Mouse (Mus musculus) frontal cortex, postnatal 36 days (tissue): Measurements from ENCODE around the gene Stard7.

ENCODE experiments used
- DNase-seq, 2 experiments: peaks; one replicate each; pipeline ENCODE4 v3.0.0; 2022; ENCODE audit warnings: low spot score in 2 of 2

The Stard7 gene

GRCm38 (mm10) chr2:127322671-127323285 lies 52.8 kb downstream of the Stard7 start:
- no peak for DNase-seq

- DNase-seq: no peak
These were observed 53.6 kb downstream of the Stard7 start for GRCm38 (mm10) chr2:127323667-127324066.

DNA sequence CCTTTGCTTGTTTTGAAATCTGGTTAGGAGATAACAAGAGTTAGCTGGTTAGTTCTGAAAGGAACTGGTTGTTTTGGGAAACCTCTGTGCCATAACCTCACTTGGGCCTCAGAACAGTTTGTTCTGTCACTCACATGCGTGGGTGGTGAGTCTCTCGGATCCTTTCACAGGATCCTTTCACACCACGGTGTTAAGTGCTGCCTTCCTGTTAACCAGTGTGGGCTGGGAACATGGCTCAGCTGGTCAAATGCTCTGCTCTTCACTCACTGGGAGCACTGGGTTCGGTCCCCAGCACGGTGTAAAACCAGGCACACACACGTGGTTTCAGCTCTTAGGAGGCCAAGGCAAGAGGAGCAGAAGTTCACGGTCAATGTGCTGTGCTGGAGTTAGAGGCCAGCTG lies 54.4 kb downstream of the Stard7 start:
- no peak for DNase-seq

DNA sequence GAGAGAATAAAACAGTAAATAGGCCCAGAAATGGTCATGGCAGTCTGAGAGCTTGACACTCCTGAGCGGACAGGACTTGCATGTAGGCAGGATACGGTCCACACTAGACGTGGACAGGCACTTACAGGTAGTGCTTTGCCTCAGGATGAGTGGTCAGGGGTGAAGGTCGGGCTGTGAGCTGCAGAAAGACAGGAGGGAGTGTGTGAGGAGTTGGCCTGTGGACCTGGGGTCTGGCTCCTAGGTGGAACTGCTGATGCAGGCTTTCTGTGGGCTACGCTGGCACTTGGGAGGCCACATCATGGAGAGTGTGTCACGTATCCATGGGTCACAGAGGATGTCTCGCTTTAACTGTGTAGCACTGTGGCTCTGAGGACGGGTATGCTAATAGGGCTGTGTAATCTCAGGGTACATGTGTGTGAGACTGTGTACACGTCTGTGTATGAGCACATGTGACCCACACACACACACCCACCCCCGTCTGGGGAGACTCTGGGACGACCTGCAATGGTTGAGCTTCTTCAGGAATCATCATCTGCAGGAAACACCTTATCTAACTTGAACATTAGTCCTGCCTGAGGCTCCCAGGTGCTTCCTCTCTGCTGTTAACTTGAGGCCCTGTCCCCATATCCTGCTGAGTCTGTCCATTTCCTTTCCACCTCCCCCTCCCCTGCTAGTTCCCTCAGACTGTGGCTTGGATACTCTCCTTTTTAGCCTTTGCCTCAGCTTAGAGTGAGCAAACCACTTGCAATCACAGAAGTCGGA lies 58.3 kb downstream of the Stard7 start:
- DNase-seq: no peak

DNA sequence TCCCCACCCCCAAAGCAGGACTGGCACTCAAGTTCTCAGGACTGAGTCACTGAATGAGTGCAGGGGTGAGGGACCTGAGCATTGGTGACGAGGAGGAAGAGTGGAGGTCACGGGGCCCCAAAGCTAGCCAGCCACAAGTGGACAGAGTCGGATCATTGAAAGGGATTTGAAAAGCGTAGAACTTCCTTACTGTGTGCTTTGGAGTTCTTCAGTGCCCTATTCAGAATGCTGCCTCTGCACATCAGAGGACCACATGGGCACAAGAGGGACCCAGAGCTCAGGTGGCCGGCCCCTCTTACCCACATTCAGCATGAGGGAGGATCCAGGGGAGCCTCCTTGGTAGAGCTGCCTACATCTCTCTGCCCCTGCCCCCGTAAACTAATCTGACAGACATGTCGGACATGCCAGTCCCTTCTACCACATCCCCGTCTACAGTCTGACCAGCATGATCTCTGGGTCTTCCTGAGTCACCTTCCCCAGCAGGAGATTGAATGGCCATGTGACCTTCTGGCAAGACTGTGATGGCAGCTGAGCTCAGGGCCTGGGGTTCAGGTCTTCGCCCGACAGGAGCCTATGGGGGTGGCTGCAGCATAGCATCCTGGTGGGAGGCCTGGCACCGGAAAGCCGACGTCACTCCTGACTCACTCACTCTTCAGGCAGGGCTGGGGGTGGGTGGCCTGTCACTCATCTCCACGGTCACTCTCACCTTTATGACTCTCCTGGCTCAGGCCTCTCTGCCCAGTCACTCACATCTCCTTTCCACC lies 63.0 kb downstream of the Stard7 start:
- DNase-seq: no peak

- no peak for DNase-seq
These were observed 64.1 kb downstream of the Stard7 start for GRCm38 (mm10) chr2:127333945-127334603.

GRCm38 (mm10) chr2:127335078-127335541 lies 65.1 kb downstream of the Stard7 start:
- DNase-seq: no peak

DNA sequence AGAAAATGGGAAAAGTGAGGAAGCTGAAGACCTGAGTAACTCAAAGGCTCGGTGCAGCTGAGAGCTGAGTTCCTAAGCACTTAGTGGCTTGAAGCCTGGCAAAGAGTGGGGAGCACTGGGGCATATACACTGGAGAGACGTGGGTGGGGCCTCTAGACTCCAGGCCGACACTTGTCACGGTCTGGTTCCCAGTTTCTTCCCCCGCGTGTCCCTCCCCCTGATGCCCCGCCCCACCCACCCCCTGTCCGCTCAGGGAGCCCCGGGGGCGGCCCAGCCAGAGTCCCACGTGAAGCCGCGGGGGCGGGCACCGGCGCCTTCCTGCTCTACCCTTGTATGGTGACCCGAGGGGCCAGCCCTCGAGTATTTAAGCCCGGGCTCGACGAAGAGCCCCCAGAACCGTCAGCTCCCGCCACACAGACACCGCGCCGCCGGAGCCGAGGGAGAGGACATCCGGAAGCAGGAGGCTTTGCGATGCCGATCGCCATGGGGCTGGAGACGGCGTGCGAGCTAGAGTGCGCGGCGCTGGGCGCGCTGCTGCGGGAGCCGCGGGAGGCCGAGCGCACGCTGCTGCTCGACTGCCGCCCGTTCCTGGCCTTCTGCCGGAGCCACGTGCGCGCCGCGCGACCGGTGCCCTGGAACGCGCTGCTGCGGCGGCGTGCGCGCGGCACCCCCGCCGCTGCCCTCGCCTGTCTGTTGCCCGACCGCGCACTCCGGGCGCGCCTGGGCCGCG lies 65.9 kb downstream of the Stard7 start, which contains the start of gene Dusp2:
Gene Dusp2 (plus strand): TSS at position 393 of the 730 bp plus-strand sequence.
- DNase-seq: peak; percentile 65 to 66

DNA sequence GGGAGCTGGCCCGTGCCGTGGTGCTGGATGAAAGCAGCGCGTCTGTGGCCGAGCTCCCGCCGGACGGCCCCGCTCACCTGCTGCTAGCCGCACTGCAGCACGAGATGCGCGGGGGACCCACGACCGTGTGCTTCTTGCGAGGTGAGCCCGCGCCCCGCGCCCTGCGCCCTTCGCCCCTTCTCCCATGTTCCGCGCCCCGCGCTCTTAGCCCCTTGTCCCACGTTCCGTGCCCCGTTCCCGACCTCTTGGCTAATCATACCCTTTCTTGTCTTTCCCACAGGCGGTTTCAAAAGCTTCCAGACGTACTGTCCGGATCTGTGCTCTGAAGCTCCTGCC lies 66.4 kb downstream of the Stard7 start:
- no peak for DNase-seq

DNA sequence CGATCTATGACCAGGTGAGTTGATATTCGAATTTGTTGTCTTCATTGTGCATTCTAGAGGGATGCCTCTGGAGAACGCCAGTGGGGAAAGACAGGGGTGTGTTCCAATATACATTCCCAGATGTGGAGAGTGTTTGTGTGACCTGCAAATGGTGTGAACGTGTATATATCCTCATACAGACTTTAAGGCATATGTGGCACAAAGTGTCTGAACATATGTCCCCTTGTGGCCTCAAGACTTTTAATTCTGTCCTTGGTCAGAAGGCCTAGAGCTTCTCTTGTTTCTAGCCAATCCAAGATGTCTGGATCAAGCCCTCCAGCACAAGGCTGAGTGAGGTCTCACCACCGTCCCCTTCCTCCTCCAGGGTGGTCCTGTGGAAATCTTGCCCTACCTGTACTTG lies 66.9 kb downstream of the Stard7 start:
- DNase-seq: peak in 1 of 2 experiments; percentile 1

GRCm38 (mm10) chr2:127337531-127337930 lies 67.5 kb downstream of the Stard7 start:
- peak in 1 of 2 experiments; percentile 24 for DNase-seq

GRCm38 (mm10) chr2:127338012-127338411 lies 68.0 kb downstream of the Stard7 start:
- DNase-seq: no peak

GRCm38 (mm10) chr2:127338416-127338815 lies 68.4 kb downstream of the Stard7 start, which contains the start of gene Astl:
TSS of gene Astl (plus strand) at chr2:127338639.
- no peak for DNase-seq

DNA sequence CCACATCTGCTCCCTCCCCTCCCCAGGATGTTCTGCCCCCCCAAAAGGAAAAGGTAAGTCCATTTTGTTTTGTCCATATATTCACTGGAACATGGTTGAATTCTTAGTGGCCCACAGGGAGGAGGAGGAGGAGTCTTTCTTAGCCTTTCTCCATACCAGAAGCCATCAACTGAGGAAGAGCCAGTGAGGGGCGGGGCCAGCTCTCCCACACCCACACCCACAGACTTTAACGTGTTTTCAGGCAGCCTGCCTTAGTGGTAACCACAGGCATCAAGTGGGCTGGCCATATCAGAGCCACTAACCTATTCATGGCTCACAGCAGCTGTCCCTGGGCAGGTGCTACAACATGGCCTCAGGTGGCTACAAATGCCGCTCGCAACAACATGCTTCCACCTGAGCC lies 68.8 kb downstream of the Stard7 start:
- DNase-seq: no peak

GRCm38 (mm10) chr2:127339262-127339661 lies 69.2 kb downstream of the Stard7 start:
- no peak for DNase-seq

GRCm38 (mm10) chr2:127341159-127341558 lies 71.1 kb downstream of the Stard7 start:
- peak in 1 of 2 experiments; percentile 65 for DNase-seq

DNA sequence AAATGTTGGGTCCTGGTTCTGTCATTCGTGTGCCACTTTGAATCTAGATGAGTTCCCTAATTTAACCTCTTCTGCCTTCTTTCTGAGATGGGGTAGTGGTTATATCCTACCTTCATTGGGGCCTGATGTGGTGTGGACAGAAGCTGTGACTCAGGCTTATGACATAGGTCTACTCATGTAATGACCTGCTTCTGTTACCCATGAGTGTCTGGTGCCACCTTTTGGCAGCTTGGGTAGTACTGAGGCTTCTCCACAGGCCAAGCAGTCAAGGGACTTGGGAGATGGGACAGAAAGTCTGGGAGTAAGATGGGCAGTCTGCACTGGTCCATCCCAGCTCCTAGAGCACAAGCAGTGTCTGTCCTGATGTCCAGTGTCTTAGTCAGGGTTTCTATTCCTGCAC lies 76.3 kb downstream of the Stard7 start:
- no peak for DNase-seq

DNA sequence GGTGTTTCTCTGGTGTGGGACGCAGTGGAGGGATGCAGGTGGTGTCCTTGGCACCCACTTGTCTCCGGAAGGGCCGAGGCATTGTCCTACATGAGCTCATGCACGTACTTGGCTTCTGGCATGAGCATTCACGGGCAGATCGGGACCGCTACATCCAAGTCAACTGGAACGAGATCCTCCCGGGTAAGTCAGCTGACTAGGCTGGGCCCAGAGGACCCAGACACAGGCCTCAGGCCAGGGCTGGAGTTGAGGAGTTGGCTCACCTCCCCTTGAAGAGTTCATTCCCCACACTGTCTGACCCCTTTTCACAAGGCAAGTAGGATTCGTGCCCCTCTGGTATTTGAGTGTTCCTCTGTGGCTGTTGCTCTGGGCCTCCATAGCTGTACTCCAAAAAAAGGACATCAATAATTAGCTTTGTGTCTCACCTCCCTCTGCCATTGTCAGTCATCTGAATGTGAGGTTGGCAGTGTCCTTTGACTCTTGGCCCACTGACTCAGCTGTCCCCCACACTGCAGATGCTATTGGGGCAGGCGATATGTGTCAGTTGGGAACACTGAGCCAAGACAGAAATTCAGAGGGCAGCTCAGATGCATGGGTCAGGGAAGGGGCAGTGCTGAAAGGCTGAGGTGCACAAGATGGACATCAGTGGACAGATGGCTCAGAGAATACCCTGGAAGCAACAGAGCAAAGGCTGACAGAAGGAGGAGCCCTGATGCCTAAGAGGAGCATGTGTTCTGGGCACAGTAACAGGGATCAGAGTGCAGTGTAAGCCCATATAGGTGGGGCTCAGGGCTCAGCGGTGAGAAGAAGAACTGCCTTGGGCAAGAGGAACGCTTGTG lies 77.3 kb downstream of the Stard7 start:
- no peak for DNase-seq
